Mouse (Mus musculus) embryonic fibroblast, embryonic 13.5 days (primary cell): ENCODE measurements around the gene Vsir.

Experiments
- CTCF ChIP-seq: IDR thresholded peaks from 2 replicates; pipeline ENCODE4 v1.5.1; 2011; ENCODE audit warnings: mild to moderate bottlenecking, control low read depth, low read length, moderate library complexity, borderline replicate concordance; ENCODE audit not compliant: insufficient read depth
- POLR2A ChIP-seq: IDR thresholded peaks from 2 replicates; pipeline ENCODE4 v1.6.1; 2011; ENCODE audit warnings: low read depth, mild to moderate bottlenecking, control low read depth, low read length, moderate library complexity

DNA sequence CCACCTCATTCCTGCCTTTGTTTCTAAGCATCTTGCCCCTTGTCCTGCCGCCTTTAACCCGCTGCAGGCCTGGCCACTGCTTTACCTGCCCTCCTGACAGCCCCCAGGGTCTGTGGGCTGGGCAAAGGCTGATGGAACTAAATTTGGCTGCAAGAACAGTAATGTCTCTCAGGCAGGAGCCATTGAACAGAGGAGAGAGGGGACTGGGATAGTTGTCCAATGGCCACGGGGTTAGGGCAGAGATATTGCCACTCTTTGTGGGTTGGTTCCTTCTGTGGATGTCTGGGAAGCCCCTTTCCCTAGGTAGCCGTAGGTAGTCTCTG lies 7.3 kb downstream of the Vsir start:
- no peak for TF ChIP-seq POLR2A
- TF ChIP-seq CTCF = no peak
